Mouse (Mus musculus): ENCODE measurements around the gene Bpifa1. TPM values are rescaled to one million over a fixed set of nuclear protein-coding genes. Genes with fewer than 3 reads are reported as not detected.
"Not testable (repeated sequence)": the region's sequence is repeated elsewhere in the genome, so short reads cannot be mapped to it uniquely, and the experiment has no call there.

Gene Bpifa1
- total and polyA plus RNA-seq, 2 experiments from 2014 or later: 0.86 TPM; not detected in 1

GRCm38 (mm10) chr2:154162307-154162706 is 19.6 kb downstream of the Bpifa1 start, which contains the start of gene Bpifa5:
Gene Bpifa5 (plus strand): TSS chr2:154162607.
- WGBS: 83% methylated on average over 8 of the region's 8 CpGs
- TF ChIP-seq CTCF (IDR thresholded peaks at IDR 0.05; ENCODE audit: low read depth): no peak
- no peak for DNase-seq (ENCODE audit: low spot score)
- Histone ChIP-seq H3K27ac (no peak within 1 kb of the TSS), H3K9ac (replicated peaks; ENCODE audit: low read length) (no peak within 1 kb of the TSS), H3K4me2 (ENCODE audit: low read depth, low read length) (no peak within 1 kb of the TSS), H3K9me3 (ENCODE audit: low read length) (0 out of 2 replicates have a peak, but pooled peaks cover 5% of the 10 kb centered on the region), H3K4me3 (ENCODE audit: low read length) (no peak within 1 kb of the TSS), H3K27me3 (ENCODE audit: insufficient read depth, low read length) (no peaks in the 10 kb centered on the region), H3K36me3 (ENCODE audit: insufficient read depth, low read length) (no peaks in the 10 kb centered on the region), H3K4me1 (ENCODE audit: insufficient read depth, low read length) (no peaks in the 10 kb centered on the region)
- ATAC-seq: no peak

DNA sequence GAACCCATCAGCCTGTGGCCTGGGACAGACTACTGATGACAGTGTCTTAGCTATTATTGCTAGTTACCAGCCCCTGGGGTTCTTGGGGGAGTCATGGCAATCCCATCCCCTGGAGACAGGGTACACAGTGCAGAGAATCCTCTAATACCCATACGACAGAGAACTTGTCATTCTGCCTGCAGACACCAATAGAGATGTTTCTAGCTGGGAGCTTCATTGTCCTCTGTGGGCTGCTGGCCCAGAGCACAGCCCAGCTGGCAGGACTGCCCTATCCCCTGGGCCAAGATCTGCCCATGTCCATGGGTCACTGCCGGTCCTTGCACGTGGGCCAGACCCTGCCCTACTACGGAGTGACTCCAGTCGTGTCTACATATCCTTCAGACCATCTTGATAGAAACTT is 20.6 kb downstream of the Bpifa1 start:
- Histone ChIP-seq H3K9me3 (ENCODE audit: low read length) (0 out of 2 replicates have a peak, but pooled peaks cover 5% of the 10 kb centered on the region), H3K36me3 (ENCODE audit: insufficient read depth, low read length) (no peaks in the 10 kb centered on the region), H3K4me2 (ENCODE audit: low read depth, low read length) (no peak overlapping the region), H3K4me1 (ENCODE audit: insufficient read depth, low read length) (no peaks in the 10 kb centered on the region), H3K27me3 (ENCODE audit: insufficient read depth, low read length) (no peaks in the 10 kb centered on the region), H3K9ac (replicated peaks; ENCODE audit: low read length) (no peak overlapping the region), H3K4me3 (ENCODE audit: low read length) (no peak overlapping the region), H3K27ac (no peak overlapping the region)
- DNase-seq (ENCODE audit: low spot score): peak; percentile 12
- WGBS: 66% methylated on average over 5 of the region's 5 CpGs
- ATAC-seq: peak; percentile 93
- TF ChIP-seq CTCF (IDR thresholded peaks at IDR 0.05; ENCODE audit: low read depth): no peak

- Histone ChIP-seq H3K27ac (no peak overlapping the region), H3K36me3 (ENCODE audit: insufficient read depth, low read length) (no peaks in the 10 kb centered on the region), H3K4me3 (ENCODE audit: low read length) (no peak overlapping the region), H3K9ac (replicated peaks; ENCODE audit: low read length) (no peak overlapping the region), H3K4me1 (ENCODE audit: insufficient read depth, low read length) (no peaks in the 10 kb centered on the region), H3K9me3 (ENCODE audit: low read length) (no peaks in the 10 kb centered on the region), H3K4me2 (ENCODE audit: low read depth, low read length) (no peak overlapping the region), H3K27me3 (ENCODE audit: insufficient read depth, low read length) (no peaks in the 10 kb centered on the region)
- ATAC-seq (no peak), DNase-seq (ENCODE audit: low spot score) (no peak)
- TF ChIP-seq CTCF (IDR thresholded peaks at IDR 0.05; ENCODE audit: low read depth): no peak
- 56% methylated on average over 3 of the region's 3 CpGs for WGBS
These were observed 26.5 kb downstream of the Bpifa1 start for GRCm38 (mm10) chr2:154169172-154169571.

DNA sequence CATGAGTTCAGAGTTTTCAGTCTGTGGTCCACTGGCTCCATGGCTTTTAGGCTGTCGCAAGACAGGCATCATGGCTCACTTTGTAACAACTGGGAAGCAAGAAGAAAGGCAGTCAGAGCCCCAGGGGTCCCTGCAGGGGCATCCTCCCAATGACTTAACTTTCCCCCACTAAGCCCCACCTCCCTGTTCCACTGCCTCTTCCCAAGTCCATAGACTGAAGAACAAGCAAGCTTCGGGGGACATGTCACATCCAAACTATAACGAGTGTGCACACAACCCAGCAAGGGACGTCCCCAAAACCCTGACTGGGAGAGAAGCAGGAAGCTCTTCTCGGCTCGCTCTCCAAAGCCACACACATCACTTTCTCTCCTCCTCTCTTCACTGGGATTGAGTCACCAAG is 28.9 kb downstream of the Bpifa1 start:
- WGBS: 69% methylated on average over 6 of the region's 6 CpGs
- H3K9ac ChIP-seq (replicated peaks; ENCODE audit: low read length): no peak overlapping the region

DNA sequence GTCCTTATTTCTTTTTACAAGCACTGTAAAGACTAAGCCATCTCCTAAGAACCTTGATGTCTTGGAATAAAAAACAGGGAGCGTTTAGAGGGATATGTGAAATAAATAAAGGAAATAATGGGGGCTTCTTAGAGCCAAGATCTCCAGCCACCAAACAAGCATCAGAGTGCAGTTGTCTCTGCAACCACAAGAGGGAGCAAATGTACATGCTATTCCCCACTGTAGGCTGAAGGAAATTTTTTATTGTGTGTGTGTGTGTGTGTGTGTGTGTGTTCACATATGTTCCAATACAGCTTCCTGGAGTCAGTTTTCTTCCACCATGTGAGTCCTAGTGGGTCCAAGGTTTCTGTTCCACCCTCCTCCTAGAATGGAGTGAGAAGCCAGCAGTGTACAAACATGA is 30.6 kb downstream of the Bpifa1 start:
- H3K9ac ChIP-seq (replicated peaks; ENCODE audit: low read length): no peak overlapping the region
- 56% methylated on average over 1 of the region's 1 CpGs for WGBS
- no peak for ATAC-seq
- no peaks in the 10 kb centered on the region for H3K27me3 ChIP-seq (ENCODE audit: insufficient read depth, low read length)
- H3K4me1 ChIP-seq (ENCODE audit: insufficient read depth, low read length): no peaks in the 10 kb centered on the region
- no peak overlapping the region for H3K27ac ChIP-seq
- H3K4me3 ChIP-seq (ENCODE audit: low read length): no peak overlapping the region
- H3K4me2 ChIP-seq (ENCODE audit: low read depth, low read length): no peak overlapping the region
- no peaks in the 10 kb centered on the region for H3K36me3 ChIP-seq (ENCODE audit: insufficient read depth, low read length)
- H3K9me3 ChIP-seq (ENCODE audit: low read length): no peaks in the 10 kb centered on the region
- peak; percentile 77 for DNase-seq (ENCODE audit: low spot score)
- TF ChIP-seq CTCF (IDR thresholded peaks at IDR 0.05; ENCODE audit: low read depth): peak; percentile 85

More for the DNA sequence above, 28.9 kb downstream of the Bpifa1 start:
- H3K27ac ChIP-seq: no peak overlapping the region
- ATAC-seq (no peak), DNase-seq (ENCODE audit: low spot score) (no peak)
- no peak overlapping the region for H3K4me2 ChIP-seq (ENCODE audit: low read depth, low read length)
- H3K27me3 ChIP-seq (ENCODE audit: insufficient read depth, low read length): no peaks in the 10 kb centered on the region
- H3K4me1 ChIP-seq (ENCODE audit: insufficient read depth, low read length): no peaks in the 10 kb centered on the region
- no peak overlapping the region for H3K4me3 ChIP-seq (ENCODE audit: low read length)
- no peaks in the 10 kb centered on the region for H3K9me3 ChIP-seq (ENCODE audit: low read length)
- no peak for TF ChIP-seq CTCF (IDR thresholded peaks at IDR 0.05; ENCODE audit: low read depth)
- H3K36me3 ChIP-seq (ENCODE audit: insufficient read depth, low read length): no peaks in the 10 kb centered on the region

DNA sequence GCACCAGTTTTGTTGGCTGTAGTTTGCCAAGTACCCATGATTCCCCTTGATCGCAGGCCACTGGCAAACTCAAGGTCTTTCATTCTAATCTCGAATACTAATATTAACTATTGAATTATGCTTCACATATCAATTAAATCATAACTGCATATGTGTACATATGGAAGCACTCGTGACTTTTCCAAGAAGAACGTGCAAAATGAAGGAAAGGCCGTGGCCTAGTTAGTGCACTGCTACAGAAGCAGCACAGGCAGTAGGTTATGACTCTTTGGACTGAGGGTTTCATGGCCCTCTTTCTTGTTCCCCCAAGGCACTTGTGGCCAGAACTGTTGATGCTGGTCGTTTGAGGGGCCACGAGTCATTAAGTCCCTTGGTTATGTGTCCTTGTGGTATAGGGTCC is 39.2 kb downstream of the Bpifa1 start:
- H3K36me3 ChIP-seq (ENCODE audit: insufficient read depth, low read length); H3K4me2 ChIP-seq (ENCODE audit: low read depth, low read length); H3K27me3 ChIP-seq (ENCODE audit: insufficient read depth, low read length); H3K9me3 ChIP-seq (ENCODE audit: low read length); DNase-seq (ENCODE audit: low spot score); H3K4me1 ChIP-seq (ENCODE audit: insufficient read depth, low read length); H3K27ac ChIP-seq; H3K4me3 ChIP-seq (ENCODE audit: low read length); H3K9ac ChIP-seq (replicated peaks; ENCODE audit: low read length); ATAC-seq: not testable (repeated sequence)
- WGBS: 86% methylated on average over 7 of the region's 7 CpGs

GRCm38 (mm10) chr2:154183061-154183460 is 40.4 kb downstream of the Bpifa1 start:
- H3K27ac ChIP-seq; H3K4me2 ChIP-seq (ENCODE audit: low read depth, low read length); H3K9ac ChIP-seq (replicated peaks; ENCODE audit: low read length); H3K4me1 ChIP-seq (ENCODE audit: insufficient read depth, low read length); H3K9me3 ChIP-seq (ENCODE audit: low read length); DNase-seq (ENCODE audit: low spot score); H3K27me3 ChIP-seq (ENCODE audit: insufficient read depth, low read length); H3K36me3 ChIP-seq (ENCODE audit: insufficient read depth, low read length); ATAC-seq; H3K4me3 ChIP-seq (ENCODE audit: low read length): not testable (repeated sequence)
- WGBS: 86% methylated on average over 4 of the region's 4 CpGs

All from hindbrain, postnatal 0 days (tissue).